Mouse (Mus musculus): ENCODE measurements around the gene Nupr1. TPM values are rescaled to one million over a fixed set of nuclear protein-coding genes. Genes with fewer than 3 reads are reported as not detected.

The Nupr1 gene
- polyA plus RNA-seq (2011; ENCODE audit: insufficient read depth, insufficient read length, low replicate concordance, missing spikeins), result 28.1 and 37.6 TPM in 2 replicates

- H3K4me1 ChIP-seq (ENCODE audit: control insufficient read depth, insufficient read depth, low read length), result no peaks in the 10 kb centered on the region; the same call in 1 of the 2 replicates
- no peak within 1 kb of the TSS for H3K4me3 ChIP-seq (replicated peaks; ENCODE audit: control insufficient read depth, low read depth, low read length)
- H3K27ac ChIP-seq (ENCODE audit: control insufficient read depth, insufficient read depth, low read depth, low read length, poor library complexity), result no peak within 1 kb of the TSS
- TF ChIP-seq CTCF (IDR thresholded peaks at IDR 0.05; ENCODE audit: control insufficient read depth, insufficient read depth, low read length) (no peak), POLR2A (IDR thresholded peaks at IDR 0.05; ENCODE audit: borderline replicate concordance, control insufficient read depth, low read depth, low read length) (no peak)
- 77% methylated on average over 4 of the region's 4 CpGs for WGBS
Observed at GRCm38 (mm10) chr7:126630824-126631518, at the start of gene Nupr1. Gene Nupr1 (minus strand): TSS chr7:126630861.

- H3K4me3 ChIP-seq (replicated peaks; ENCODE audit: control insufficient read depth, low read depth, low read length), result no peak overlapping the region
- H3K27ac ChIP-seq (ENCODE audit: control insufficient read depth, insufficient read depth, low read depth, low read length, poor library complexity), result no peak overlapping the region
- TF ChIP-seq CTCF (IDR thresholded peaks at IDR 0.05; ENCODE audit: control insufficient read depth, insufficient read depth, low read length), result no peak
- TF ChIP-seq POLR2A (IDR thresholded peaks at IDR 0.05; ENCODE audit: borderline replicate concordance, control insufficient read depth, low read depth, low read length), result no peak
- WGBS, result 71% methylated on average over 5 of the region's 5 CpGs
- peaks cover 2% of the 10 kb centered on the region; the same call in 1 of the 2 replicates for H3K4me1 ChIP-seq (ENCODE audit: control insufficient read depth, insufficient read depth, low read length)
Observed at GRCm38 (mm10) chr7:126679683-126680082, 49.0 kb upstream of the Nupr1 start.

GRCm38 (mm10) chr7:126678545-126679341 is 48.1 kb upstream of the Nupr1 start:
- Histone ChIP-seq H3K4me3 (replicated peaks; ENCODE audit: control insufficient read depth, low read depth, low read length) (no peak overlapping the region), H3K27ac (ENCODE audit: control insufficient read depth, insufficient read depth, low read depth, low read length, poor library complexity) (no peak overlapping the region), H3K4me1 (ENCODE audit: control insufficient read depth, insufficient read depth, low read length) (peaks cover 2% of the 10 kb centered on the region; the same call in 1 of the 2 replicates)
- no peak for TF ChIP-seq CTCF (IDR thresholded peaks at IDR 0.05; ENCODE audit: control insufficient read depth, insufficient read depth, low read length)
- TF ChIP-seq POLR2A (IDR thresholded peaks at IDR 0.05; ENCODE audit: borderline replicate concordance, control insufficient read depth, low read depth, low read length), result no peak
- 84% methylated on average over 8 of the region's 8 CpGs for WGBS

- Histone ChIP-seq H3K27ac (ENCODE audit: control insufficient read depth, insufficient read depth, low read depth, low read length, poor library complexity) (no peak overlapping the region), H3K4me3 (replicated peaks; ENCODE audit: control insufficient read depth, low read depth, low read length) (no peak overlapping the region), H3K4me1 (ENCODE audit: control insufficient read depth, insufficient read depth, low read length) (peaks cover 2% of the 10 kb centered on the region; the same call in 1 of the 2 replicates)
- TF ChIP-seq CTCF (IDR thresholded peaks at IDR 0.05; ENCODE audit: control insufficient read depth, insufficient read depth, low read length) (no peak), POLR2A (IDR thresholded peaks at IDR 0.05; ENCODE audit: borderline replicate concordance, control insufficient read depth, low read depth, low read length) (no peak)
- WGBS, result 46% methylated on average over 4 of the region's 4 CpGs
Observed at GRCm38 (mm10) chr7:126676631-126677220, 46.1 kb upstream of the Nupr1 start.

GRCm38 (mm10) chr7:126676207-126676606 is 45.5 kb upstream of the Nupr1 start, which contains the start of gene Sult1a1:
Gene Sult1a1 (minus strand): TSS chr7:126676432.
- 69% methylated on average over 1 of the region's 1 CpGs for WGBS
- peaks cover 2% of the 10 kb centered on the region; the same call in 1 of the 2 replicates for H3K4me1 ChIP-seq (ENCODE audit: control insufficient read depth, insufficient read depth, low read length)
- H3K27ac ChIP-seq (ENCODE audit: control insufficient read depth, insufficient read depth, low read depth, low read length, poor library complexity), result no peak within 1 kb of the TSS
- H3K4me3 ChIP-seq (replicated peaks; ENCODE audit: control insufficient read depth, low read depth, low read length), result no peak within 1 kb of the TSS
- TF ChIP-seq CTCF (IDR thresholded peaks at IDR 0.05; ENCODE audit: control insufficient read depth, insufficient read depth, low read length) (no peak), POLR2A (IDR thresholded peaks at IDR 0.05; ENCODE audit: borderline replicate concordance, control insufficient read depth, low read depth, low read length) (no peak)

GRCm38 (mm10) chr7:126675104-126675503 is 44.4 kb upstream of the Nupr1 start:
- WGBS, result 80% methylated on average over 8 of the region's 8 CpGs
- TF ChIP-seq POLR2A (IDR thresholded peaks at IDR 0.05; ENCODE audit: borderline replicate concordance, control insufficient read depth, low read depth, low read length) (no peak), CTCF (IDR thresholded peaks at IDR 0.05; ENCODE audit: control insufficient read depth, insufficient read depth, low read length) (no peak)
- H3K27ac ChIP-seq (ENCODE audit: control insufficient read depth, insufficient read depth, low read depth, low read length, poor library complexity), result no peak overlapping the region
- peaks cover 2% of the 10 kb centered on the region; the same call in 1 of the 2 replicates for H3K4me1 ChIP-seq (ENCODE audit: control insufficient read depth, insufficient read depth, low read length)
- H3K4me3 ChIP-seq (replicated peaks; ENCODE audit: control insufficient read depth, low read depth, low read length), result no peak overlapping the region

GRCm38 (mm10) chr7:126672111-126672510 is 41.5 kb upstream of the Nupr1 start:
- Histone ChIP-seq H3K4me1 (ENCODE audit: control insufficient read depth, insufficient read depth, low read length) (peaks cover 9% of the 10 kb centered on the region; the same call in 1 of the 2 replicates), H3K4me3 (replicated peaks; ENCODE audit: control insufficient read depth, low read depth, low read length) (no peak overlapping the region), H3K27ac (ENCODE audit: control insufficient read depth, insufficient read depth, low read depth, low read length, poor library complexity) (no peak overlapping the region)
- TF ChIP-seq POLR2A (IDR thresholded peaks at IDR 0.05; ENCODE audit: borderline replicate concordance, control insufficient read depth, low read depth, low read length) (no peak), CTCF (IDR thresholded peaks at IDR 0.05; ENCODE audit: control insufficient read depth, insufficient read depth, low read length) (no peak)
- 93% methylated on average over 9 of the region's 9 CpGs for WGBS

GRCm38 (mm10) chr7:126670152-126670551 is 39.5 kb upstream of the Nupr1 start:
- Histone ChIP-seq H3K27ac (ENCODE audit: control insufficient read depth, insufficient read depth, low read depth, low read length, poor library complexity) (no peak overlapping the region), H3K4me1 (ENCODE audit: control insufficient read depth, insufficient read depth, low read length) (peaks cover 7% of the 10 kb centered on the region; the same call in 1 of the 2 replicates), H3K4me3 (replicated peaks; ENCODE audit: control insufficient read depth, low read depth, low read length) (no peak overlapping the region)
- TF ChIP-seq CTCF (IDR thresholded peaks at IDR 0.05; ENCODE audit: control insufficient read depth, insufficient read depth, low read length) (no peak), POLR2A (IDR thresholded peaks at IDR 0.05; ENCODE audit: borderline replicate concordance, control insufficient read depth, low read depth, low read length) (no peak)
- WGBS, result 73% methylated on average over 3 of the region's 3 CpGs

Data from bone marrow, adult 2 months (tissue).